Mouse (Mus musculus) lung, postnatal 0 days (tissue): Measurements from ENCODE around the gene Gm17657.

Experiments
- CTCF ChIP-seq: IDR thresholded peaks from 2 replicates; pipeline ENCODE4 v1.5.1; 2016; ENCODE audit warnings: antibody characterized with exemption, mild to moderate bottlenecking
- EP300 ChIP-seq: IDR thresholded peaks from 2 replicates; pipeline ENCODE4 v1.6.1; 2016; ENCODE audit warnings: antibody characterized with exemption, mild to moderate bottlenecking, control low read depth

DNA sequence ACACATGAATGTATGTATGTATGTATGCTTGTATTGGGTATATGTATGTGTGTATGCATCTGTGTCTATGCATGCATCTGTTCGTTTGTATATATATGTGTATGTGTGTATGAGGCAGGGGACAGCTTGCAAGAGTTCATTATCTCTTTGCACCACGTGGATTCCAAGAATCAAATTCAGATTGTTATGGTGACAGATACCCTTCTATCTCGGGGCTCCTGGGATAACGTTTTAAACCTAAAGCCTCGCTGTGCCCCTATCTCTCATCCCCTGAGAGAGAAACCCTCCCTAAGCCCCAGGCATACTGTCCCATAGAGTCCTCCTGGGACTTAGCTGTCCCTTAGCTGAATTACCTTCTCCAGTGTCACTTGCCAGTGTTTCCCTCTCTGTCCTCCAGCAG is 34.1 kb upstream of the Gm17657 start:
- no peak for TF ChIP-seq EP300
- TF ChIP-seq CTCF, result no peak
